Mouse (Mus musculus) lung, postnatal 0 days (tissue): ENCODE data around the gene Mphosph8. TPM values are rescaled to one million over a fixed set of nuclear protein-coding genes. Genes with fewer than 3 reads are reported as not detected.

Source experiments
- ATAC-seq: fragments of 200-750 bp; cut with Nextera tagmentation; 2 replicates; pipeline ENCODE4 v1.8.0; 2017; ENCODE audit warnings: moderate library complexity
- DNase-seq: peaks from one replicate; pipeline ENCODE4 v3.0.0-alpha.2; 2016; ENCODE audit warnings: low spot score
- H3K27ac ChIP-seq: fragments of 300-500 bp; sonication (generic); 2 replicates; pipeline ENCODE4 v1.5.1; 2014; ENCODE audit warnings: antibody characterized with exemption, mild to moderate bottlenecking, low read length, mixed read lengths
- H3K27me3 ChIP-seq: fragments of 300-500 bp; sonication (generic); replicated peaks from 2 replicates; pipeline ENCODE4 v1.6.1; 2014; ENCODE audit warnings: low read length, mixed read lengths; ENCODE audit not compliant: insufficient read depth
- H3K36me3 ChIP-seq: fragments of 300-500 bp; sonication (generic); 2 replicates; pipeline ENCODE4 v1.6.1; 2014; ENCODE audit warnings: low read length, mixed read lengths; ENCODE audit not compliant: insufficient read depth
- H3K4me1 ChIP-seq: fragments of 300-500 bp; sonication (generic); 2 replicates; pipeline ENCODE4 v1.6.1; 2014; ENCODE audit warnings: antibody characterized with exemption, low read depth, low read length, mixed read lengths; ENCODE audit not compliant: insufficient read depth
- H3K4me2 ChIP-seq: fragments of 300-500 bp; sonication (generic); replicated peaks from 2 replicates; pipeline ENCODE4 v1.6.1; 2014; ENCODE audit warnings: low read depth, mild to moderate bottlenecking, low read length, moderate library complexity, mixed read lengths
- H3K4me3 ChIP-seq: fragments of 300-500 bp; sonication (generic); 2 replicates; pipeline ENCODE4 v1.5.1; 2014; ENCODE audit warnings: low read depth, low read length
- H3K9ac ChIP-seq: fragments of 300-500 bp; sonication (generic); replicated peaks from 2 replicates; pipeline ENCODE4 v1.6.1; 2014; ENCODE audit warnings: low read depth, mild to moderate bottlenecking
- H3K9me3 ChIP-seq: fragments of 300-500 bp; sonication (generic); 2 replicates; pipeline ENCODE4 v1.6.1; 2016; ENCODE audit warnings: low read length, mixed read lengths
- CTCF ChIP-seq: IDR thresholded peaks from 2 replicates; pipeline ENCODE4 v1.5.1; 2016; ENCODE audit warnings: antibody characterized with exemption, mild to moderate bottlenecking
- EP300 ChIP-seq: IDR thresholded peaks from 2 replicates; pipeline ENCODE4 v1.6.1; 2016; ENCODE audit warnings: antibody characterized with exemption, mild to moderate bottlenecking, control low read depth
- WGBS: fragments of 180-500 bp; shearing (Covaris S2); extraction: QIAGEN DNeasy Blood & Tissue Kit; methylation state at CpG from one replicate; pipeline ENCODE4 v1.1.7; 2014; 5-methylcytosine and 5-hydroxymethylcytosine counted together
- polyA plus RNA-seq: library from polyadenylated mRNA; unstranded; fragments of >200 nt; fragmentation: Nextera tagmentation; extraction: Ambion mirVana; gene quantifications from 2 replicates; pipeline ENCODE4 v1.2.1, GENCODE M21; 2015

Gene Mphosph8
- polyA plus RNA-seq, 1 experiment from 2014 or later = 23.1 TPM

DNA sequence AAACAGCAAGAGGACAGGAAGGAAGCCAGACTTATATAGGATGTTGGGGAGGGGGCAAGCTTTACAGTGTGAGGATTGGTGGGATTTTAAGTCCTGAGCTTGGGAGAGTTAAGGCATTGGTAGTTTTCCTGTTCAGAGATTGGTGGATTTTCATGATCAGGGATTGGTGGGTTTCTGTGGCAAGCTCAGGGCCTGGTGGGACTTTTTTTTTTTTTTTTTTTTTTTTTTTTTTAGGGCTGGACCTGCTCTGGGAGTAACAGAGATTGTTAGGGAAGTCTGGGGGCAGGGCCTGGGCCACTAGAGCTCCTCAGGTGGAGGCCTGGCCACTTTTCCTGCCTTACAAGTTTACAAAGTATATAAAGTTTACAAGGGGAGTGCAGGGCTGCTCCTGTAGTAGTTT is 18.6 kb upstream of the Mphosph8 start:
- peaks cover 19% of the 10 kb centered on the region for H3K36me3 ChIP-seq
- H3K27ac ChIP-seq = no peak overlapping the region
- H3K4me1 ChIP-seq = no peaks in the 10 kb centered on the region
- no peak for ATAC-seq
- H3K4me3 ChIP-seq = no peak overlapping the region
- H3K27me3 ChIP-seq = no peaks in the 10 kb centered on the region
- H3K9ac ChIP-seq = no peak overlapping the region
- peaks cover 4% of the 10 kb centered on the region; the same call in 1 of the 2 replicates for H3K9me3 ChIP-seq
- DNase-seq = no peak
- no peak overlapping the region for H3K4me2 ChIP-seq
- TF ChIP-seq EP300 (no peak), CTCF (no peak)

DNA sequence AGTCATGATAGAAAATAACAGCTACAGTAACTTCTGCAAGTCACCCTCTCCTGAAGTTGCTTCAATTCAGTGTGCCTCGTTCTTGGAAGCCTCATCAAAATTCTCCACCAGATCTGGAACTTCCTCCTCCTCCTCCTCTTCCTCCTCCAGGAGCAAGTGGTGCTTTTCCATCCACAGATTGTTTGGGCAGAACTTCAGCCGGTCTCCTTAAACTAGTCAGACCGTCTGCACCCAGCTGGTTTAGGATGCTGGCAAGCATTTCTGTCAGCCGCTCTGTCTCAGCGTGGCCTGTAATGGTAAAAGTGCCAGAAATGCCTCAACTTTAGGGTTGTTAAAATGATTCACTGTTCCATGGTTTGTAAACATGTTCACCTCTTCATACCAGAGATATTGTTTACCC is 2.4 kb upstream of the Mphosph8 start:
- H3K9me3 ChIP-seq = no peaks in the 10 kb centered on the region
- no peak overlapping the region for H3K27ac ChIP-seq
- no peaks in the 10 kb centered on the region for H3K27me3 ChIP-seq
- ATAC-seq (no peak), DNase-seq (no peak)
- peaks cover 7% of the 10 kb centered on the region; the same call in 1 of the 2 replicates for H3K4me1 ChIP-seq
- 42% methylated on average over 5 of the region's 5 CpGs for WGBS
- no peak overlapping the region for H3K9ac ChIP-seq
- no peak overlapping the region for H3K4me2 ChIP-seq
- TF ChIP-seq CTCF = no peak
- TF ChIP-seq EP300 = no peak
- H3K36me3 ChIP-seq = no peaks in the 10 kb centered on the region
- H3K4me3 ChIP-seq = no peak overlapping the region

DNA sequence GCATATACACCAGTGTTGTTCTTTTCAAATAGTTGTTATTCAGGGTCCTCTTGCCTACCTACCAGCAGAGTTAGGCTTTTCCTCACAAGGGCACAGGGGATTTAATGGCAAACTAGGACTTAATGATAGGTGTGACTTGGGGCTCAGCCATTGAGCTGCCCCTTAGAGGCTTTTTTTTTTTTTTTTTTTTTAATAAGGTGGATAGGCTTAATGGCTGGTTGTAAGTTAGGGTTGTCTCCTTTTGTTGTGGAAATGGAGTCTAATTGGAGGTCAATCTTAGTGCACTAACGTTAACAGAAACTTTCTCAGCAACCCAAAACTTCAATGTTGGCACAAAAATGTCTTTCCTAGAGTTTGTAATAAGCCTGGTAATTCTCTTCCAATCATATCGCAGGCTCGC is 1.1 kb upstream of the Mphosph8 start:
- TF ChIP-seq EP300 (no peak), CTCF (no peak)
- no peak overlapping the region for H3K9ac ChIP-seq
- H3K36me3 ChIP-seq = no peaks in the 10 kb centered on the region
- ATAC-seq = no peak
- DNase-seq = no peak
- H3K4me3 ChIP-seq = no peak overlapping the region
- peaks cover 7% of the 10 kb centered on the region; the same call in 1 of the 2 replicates for H3K4me1 ChIP-seq
- H3K9me3 ChIP-seq = no peaks in the 10 kb centered on the region
- WGBS = 80% methylated on average over 3 of the region's 3 CpGs
- no peaks in the 10 kb centered on the region for H3K27me3 ChIP-seq
- H3K4me2 ChIP-seq = no peak overlapping the region
- H3K27ac ChIP-seq = no peak overlapping the region

- H3K36me3 ChIP-seq = peaks cover 8% of the 10 kb centered on the region
- no peaks in the 10 kb centered on the region for H3K9me3 ChIP-seq
- DNase-seq = no peak
- peak overlapping the region; percentile 93; the same call in 1 of the 2 replicates for H3K27ac ChIP-seq
- no peak for TF ChIP-seq CTCF
- TF ChIP-seq EP300 = no peak
- no peak for ATAC-seq
- H3K4me1 ChIP-seq = peaks cover 7% of the 10 kb centered on the region; the same call in 1 of the 2 replicates
- WGBS = 3% methylated on average over 13 of the region's 13 CpGs
- peak overlapping the region; percentile 60; the same call in 1 of the 2 replicates for H3K9ac ChIP-seq
- peak overlapping the region; percentile 84 for H3K4me3 ChIP-seq
- no peaks in the 10 kb centered on the region for H3K27me3 ChIP-seq
- H3K4me2 ChIP-seq = peak overlapping the region; percentile 78
Measured at GRCm38 (mm10) chr14:56669046-56669620, 1.1 kb downstream of the Mphosph8 start.

- DNase-seq (peak; percentile 26), ATAC-seq (peak; percentile 26; the same call in 1 of the 2 replicates)
- TF ChIP-seq EP300 (no peak), CTCF (no peak)
- peaks cover 31% of the 10 kb centered on the region; the same call in 1 of the 2 replicates for H3K36me3 ChIP-seq
- no peak overlapping the region for H3K27ac ChIP-seq
- H3K27me3 ChIP-seq = no peaks in the 10 kb centered on the region
- WGBS = 21% methylated on average over 1 of the region's 1 CpGs
- H3K4me2 ChIP-seq = no peak overlapping the region
- H3K9me3 ChIP-seq = no peaks in the 10 kb centered on the region
- no peak overlapping the region for H3K4me3 ChIP-seq
- no peak overlapping the region for H3K9ac ChIP-seq
- H3K4me1 ChIP-seq = no peaks in the 10 kb centered on the region
Measured at GRCm38 (mm10) chr14:56685426-56685825, 17.4 kb downstream of the Mphosph8 start.

DNA sequence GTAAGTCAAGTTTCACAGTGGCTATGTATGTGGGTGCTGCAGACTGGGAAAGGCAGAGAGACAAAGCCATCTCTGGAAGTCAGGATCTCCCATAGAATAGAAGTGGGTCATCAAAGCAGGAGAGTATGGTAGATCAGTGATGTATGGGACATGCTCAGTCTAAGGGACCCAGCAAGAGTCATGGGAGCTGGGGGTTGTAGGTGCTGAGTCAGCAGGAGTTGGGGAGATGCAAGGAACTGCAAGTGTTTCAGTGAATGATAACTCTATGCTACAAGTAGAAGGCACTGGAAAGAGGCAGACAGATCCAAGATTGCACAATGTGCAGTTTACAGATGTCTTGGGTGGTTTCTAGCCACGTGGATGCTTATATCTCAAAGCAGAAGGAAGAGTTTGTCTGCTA is 21.1 kb downstream of the Mphosph8 start:
- no peak for TF ChIP-seq EP300
- no peak for TF ChIP-seq CTCF
- no peak overlapping the region for H3K9ac ChIP-seq
- no peak for ATAC-seq
- 78% methylated on average over 1 of the region's 1 CpGs for WGBS
- no peak overlapping the region for H3K4me3 ChIP-seq
- H3K9me3 ChIP-seq = no peaks in the 10 kb centered on the region
- no peak overlapping the region for H3K4me2 ChIP-seq
- DNase-seq = no peak
- H3K36me3 ChIP-seq = peaks cover 50% of the 10 kb centered on the region
- H3K27me3 ChIP-seq = no peaks in the 10 kb centered on the region
- no peak overlapping the region for H3K27ac ChIP-seq
- no peaks in the 10 kb centered on the region for H3K4me1 ChIP-seq
